Mouse (Mus musculus) lung, postnatal 4 days (tissue): ENCODE measurements around the gene Podn.
A peak's percentile ranks its signal among the peaks of the same experiment; 100 is the strongest.
"Not testable (repeated sequence)": the region's sequence is repeated elsewhere in the genome, so short reads cannot be mapped to it uniquely, and the experiment has no call there.

Experiments
- DNase-seq, 2 experiments: peaks; one replicate each; pipeline ENCODE4 v3.0.0; 2021

Gene Podn

GRCm38 (mm10) chr4:108096345-108096744 lies at the start of gene Podn:
TSS of gene Podn (minus strand) at chr4:108096445.
- no peak for DNase-seq

- DNase-seq, result not testable (repeated sequence)
Observed at GRCm38 (mm10) chr4:108145554-108145953, 49.3 kb upstream of the Podn start.

GRCm38 (mm10) chr4:108144880-108145279 lies 48.6 kb upstream of the Podn start, which contains the start of gene Scp2:
TSS of gene Scp2 (minus strand) at chr4:108144998.
- no peak for DNase-seq

DNA sequence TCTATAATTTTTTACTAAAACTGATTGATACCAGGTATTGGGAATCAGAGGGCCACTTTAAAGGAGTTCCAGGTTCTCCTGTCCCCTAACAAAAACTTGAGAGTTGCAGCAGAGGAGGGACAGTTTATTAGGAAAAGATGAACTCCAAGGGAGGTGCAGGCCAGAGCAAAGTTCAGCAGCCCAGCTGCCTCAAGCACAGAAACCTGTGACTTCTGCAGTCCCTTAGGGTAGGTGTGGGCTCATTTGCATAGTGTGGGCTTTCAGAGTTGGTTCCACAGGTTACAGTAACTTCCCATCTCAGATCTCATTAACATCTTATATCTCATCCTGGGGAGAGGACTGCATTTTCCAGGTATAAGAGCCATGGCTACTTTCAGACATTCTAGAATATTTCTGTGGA lies 47.5 kb upstream of the Podn start:
- no peak for DNase-seq

DNA sequence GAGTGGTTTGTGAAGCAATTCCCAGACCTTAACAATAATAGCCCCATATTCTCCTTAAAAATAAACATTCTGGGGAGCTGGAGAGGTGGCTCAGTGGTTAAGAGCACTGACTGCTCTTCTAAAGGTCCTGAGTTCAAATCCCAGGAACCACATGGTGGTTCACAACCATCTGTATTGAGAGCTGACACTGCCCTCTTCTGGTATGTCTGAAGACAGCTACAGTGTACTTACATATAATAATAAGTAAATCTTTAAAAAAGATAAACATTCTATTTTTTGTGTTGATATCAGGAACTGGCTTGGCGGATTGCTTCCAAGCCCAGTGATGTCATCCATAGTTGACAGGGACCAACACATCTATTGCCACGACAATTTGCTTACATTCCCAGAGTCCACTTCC lies 46.9 kb upstream of the Podn start:
- DNase-seq, result not testable (repeated sequence)

- DNase-seq, result no peak
Observed at GRCm38 (mm10) chr4:108136938-108137337, 40.7 kb upstream of the Podn start.

DNA sequence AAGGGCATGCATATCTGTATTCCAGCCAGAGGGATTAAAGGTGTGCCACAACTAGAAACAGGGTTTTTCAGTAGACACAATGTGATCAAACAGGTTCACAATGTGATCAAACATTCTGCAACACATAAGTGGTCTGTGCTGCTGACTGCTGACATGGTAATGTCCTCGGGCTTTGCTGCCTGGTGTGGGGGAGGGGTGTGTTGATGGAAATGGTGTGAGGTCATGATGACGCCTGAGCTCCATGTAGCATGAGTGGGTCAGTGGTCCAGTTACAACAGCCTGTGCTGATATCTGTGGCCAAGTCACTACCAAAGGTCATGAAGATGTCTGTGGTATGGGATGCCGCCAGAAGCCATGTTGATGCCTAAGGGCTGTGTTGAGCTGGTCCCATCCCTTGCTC lies 34.2 kb upstream of the Podn start:
- DNase-seq, result no peak

DNA sequence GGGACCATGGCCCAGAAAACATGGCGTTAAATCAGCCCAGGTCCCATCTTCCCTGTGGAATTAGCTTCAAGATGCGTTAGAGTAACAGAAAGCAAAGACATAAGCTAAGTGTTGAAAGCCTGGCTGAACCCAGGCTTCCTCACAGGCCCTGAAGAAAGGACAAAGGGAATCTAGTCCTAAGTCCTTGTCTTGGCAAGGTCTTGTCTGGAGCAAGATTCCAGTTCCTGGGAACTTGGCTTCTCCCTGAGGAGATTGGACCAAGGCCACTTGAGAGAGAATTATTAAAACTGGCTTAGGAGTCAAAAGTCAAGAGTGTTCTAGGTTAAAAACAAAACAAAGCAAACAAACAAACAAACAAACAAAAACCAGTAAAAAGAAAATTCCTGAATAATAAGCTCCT lies 32.1 kb upstream of the Podn start:
- DNase-seq, result no peak

DNA sequence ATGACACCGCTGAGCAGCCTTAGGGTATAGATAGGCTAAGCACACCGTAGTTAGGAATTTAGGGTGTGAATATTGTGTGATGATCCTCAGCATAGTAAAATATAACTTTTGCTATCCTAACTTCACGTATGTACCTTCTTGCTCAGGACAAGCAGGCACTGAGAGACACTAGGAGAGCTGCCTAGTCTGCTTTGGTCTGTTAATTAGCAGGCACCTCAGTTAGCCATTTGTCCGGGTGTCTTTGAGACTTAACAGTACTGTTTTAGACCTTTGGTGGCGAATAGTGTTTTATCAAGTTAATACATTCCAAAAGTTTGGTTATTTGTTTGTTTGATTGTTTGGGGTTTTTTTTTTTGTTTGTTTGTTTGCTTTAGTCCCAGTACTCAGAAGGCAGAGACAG lies 31.3 kb upstream of the Podn start:
- DNase-seq, result no peak

- DNase-seq, result no peak
Observed at GRCm38 (mm10) chr4:108126260-108126659, 30.0 kb upstream of the Podn start.

- no peak for DNase-seq
Observed at GRCm38 (mm10) chr4:108124104-108124503, 27.9 kb upstream of the Podn start.

DNA sequence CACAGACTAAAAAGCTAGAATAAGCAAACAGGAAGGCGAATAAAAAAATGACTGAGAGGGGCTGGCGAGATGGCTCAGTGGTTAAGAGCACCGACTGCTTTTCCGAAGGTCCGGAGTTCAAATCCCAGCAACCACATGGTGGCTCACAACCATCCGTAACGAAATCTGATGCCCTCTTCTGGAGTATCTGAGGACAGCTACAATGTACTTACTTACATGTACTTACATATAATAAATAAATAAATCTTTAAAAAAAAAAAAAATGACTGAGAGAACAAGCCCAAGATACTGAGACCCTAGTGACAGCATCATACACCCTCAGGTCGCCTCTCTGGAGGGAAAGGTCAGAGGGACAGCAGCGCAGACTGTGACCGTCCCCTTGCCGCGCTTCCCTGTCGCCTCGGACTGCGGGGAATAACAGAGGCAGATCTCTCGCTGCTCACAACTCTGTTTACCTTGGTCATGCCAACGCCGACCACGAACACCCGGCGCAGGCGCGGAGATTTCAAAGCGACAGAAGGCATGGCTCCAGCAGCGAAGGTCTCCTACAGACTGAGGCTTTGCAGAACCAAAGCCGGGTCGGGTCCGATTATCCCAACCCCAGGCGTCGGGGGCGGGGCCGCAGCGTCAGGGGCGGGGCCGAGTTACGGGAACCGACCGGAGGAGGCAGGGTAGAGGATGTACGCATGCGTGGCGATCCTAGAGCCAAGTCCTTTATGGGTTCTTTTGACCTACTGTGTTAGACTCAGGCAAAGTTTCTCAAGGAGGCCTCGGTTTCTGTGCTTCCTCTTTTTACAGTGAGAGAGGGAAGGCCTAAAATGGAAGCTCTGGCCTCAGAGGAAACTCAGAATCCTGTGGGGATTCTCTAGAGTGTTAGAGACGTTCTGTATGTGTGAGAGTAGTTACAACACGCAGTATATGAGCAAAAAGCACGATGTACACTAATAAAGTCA lies 22.0 kb upstream of the Podn start:
- DNase-seq, result peak; percentile 94 to 95

- no peak for DNase-seq
Observed at GRCm38 (mm10) chr4:108117488-108117887, 21.2 kb upstream of the Podn start.

GRCm38 (mm10) chr4:108116466-108116865 lies 20.2 kb upstream of the Podn start:
- DNase-seq, result no peak

- no peak for DNase-seq
Observed at GRCm38 (mm10) chr4:108110706-108111105, 14.5 kb upstream of the Podn start.

DNA sequence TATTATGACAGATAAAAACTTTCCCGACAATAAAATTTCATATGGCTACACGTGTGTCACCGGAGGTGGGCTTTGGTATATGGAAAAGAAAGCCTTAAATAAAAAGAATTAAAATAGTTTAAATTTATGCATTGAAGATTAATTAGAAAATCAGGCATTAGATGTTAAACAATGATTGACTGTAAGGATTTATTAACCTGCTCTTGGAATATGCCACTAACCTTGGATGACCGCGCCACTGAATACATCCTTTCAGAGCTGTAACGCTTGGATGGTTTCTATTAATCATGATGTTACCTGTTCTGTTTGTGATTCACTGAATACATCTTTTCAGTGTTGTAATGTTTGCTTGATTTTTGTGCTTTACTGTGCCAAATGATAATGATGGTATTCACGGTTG lies 13.5 kb upstream of the Podn start:
- no peak for DNase-seq

DNA sequence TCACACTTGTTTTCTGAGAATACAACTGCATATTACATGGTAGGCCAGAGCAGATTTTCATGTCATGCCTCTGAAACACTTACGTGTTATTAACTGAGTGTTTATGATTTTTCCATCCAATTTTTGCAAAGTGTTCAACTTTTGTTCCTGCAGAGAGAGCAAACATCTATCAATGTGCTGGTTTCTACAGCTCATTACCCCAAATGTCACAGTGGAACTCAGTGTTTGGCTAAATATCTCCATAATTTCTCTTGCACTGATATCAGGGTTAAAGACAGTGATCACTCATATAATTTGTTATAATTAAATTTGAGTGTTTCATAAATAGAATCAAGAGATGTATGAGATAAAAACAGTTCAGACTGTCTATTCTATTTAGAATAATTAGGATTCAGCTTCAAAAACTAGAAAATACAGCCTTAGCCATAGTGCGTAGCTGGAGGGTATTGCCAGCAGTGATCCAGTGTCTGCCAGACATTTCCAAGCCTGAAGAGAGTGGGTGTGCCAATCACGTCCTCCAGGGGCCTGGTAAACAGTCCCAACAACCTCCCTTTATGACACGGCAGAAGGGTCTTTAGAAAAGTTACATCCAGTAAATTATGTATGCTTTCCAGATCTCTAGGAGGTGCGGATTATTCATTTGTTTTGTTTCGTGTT lies 3.4 kb downstream of the Podn start:
- peak in 1 of 2 experiments; percentile 74 for DNase-seq

DNA sequence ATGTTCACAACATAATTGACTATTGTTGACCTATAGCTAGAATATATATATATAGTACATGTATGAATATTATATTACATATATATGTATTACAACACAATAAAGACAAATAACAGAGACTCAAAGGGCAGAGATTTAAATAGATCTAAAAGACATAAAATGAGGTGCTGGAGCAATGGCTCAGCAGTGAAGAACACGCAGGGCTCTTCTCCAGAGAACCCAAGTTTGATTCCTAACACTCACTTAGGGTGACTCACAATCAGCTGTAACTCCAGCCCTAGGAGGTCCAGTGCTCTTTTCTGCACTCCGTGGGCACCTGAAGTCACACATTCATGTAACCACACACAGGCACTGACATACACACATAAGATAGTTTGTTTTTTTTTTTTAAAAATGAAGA lies 12.3 kb downstream of the Podn start:
- DNase-seq, result no peak

DNA sequence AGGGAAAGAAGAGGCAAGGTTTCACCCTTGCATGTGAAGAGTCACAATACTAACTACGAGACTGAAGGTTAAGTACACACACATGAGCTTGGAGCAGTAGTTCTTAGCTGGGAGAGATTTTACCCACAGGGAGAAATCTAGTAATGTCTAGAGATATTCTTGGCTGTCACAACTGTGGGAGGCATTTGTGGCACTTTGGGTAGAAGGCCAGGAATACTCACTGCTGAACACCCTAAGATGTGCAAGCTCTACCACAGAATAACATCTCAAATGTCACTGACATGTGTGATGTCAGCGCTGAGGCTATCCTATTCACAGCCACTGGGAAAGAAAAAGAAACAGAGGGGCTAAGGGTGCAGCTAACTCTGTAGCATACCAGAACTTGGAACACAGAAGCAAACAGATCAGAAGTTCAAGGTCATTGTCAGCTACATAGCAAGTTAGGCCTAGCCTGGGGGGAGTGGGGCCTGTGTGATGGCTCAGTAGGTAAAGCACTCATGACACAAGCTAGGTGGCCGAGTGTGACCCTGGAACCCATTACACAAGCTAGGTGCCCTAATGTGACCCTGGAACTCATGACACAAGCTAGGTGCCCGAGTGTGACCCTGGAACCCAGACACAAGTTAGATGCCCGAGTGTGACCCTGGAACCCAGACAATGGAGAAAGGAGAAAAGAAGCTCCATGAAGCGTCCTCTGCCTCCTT lies 13.1 kb downstream of the Podn start:
- DNase-seq, result no peak

GRCm38 (mm10) chr4:108082401-108082806 lies 13.8 kb downstream of the Podn start:
- DNase-seq, result no peak

DNA sequence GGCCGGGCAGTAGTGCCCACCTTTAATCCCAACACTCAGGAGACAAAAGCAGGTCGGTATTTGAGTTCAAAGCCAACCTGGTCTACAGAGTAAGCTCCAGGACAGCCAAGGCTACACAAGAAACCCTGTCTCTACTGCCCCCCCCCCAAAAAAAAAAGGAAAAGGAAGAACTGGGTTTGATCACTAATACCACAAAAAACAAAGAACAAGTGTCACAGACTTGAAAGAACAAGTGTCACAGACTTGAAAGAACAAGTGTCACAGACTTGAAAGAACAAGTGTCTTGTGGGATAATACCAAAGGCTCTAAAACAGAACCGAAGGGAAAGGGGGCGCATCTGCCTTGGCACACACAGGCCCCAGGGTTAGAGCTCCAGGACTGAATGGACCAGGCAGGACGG lies 15.4 kb downstream of the Podn start:
- DNase-seq, result no peak

DNA sequence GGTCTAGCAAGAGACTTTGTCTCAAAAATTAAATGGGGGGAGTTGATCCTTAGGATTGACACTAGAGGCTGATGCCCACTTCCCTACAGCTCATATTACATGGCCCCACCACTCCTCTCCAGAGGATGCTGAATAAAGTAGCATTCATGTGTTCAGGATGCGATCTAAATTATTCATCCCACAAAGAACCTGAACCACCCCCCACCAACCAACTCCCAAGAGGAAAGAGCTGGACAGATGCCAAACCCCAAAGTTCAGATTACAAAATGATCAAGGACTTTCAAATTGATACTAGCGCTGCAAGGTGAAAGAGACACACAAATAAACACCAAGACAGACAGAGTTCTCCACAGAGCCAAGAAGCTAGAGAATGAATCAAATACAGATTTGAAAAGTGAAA lies 16.5 kb downstream of the Podn start:
- DNase-seq, result no peak

- DNase-seq, result peak in 1 of 2 experiments; percentile 27
Observed at GRCm38 (mm10) chr4:108079191-108079590, 17.1 kb downstream of the Podn start.
